Mouse (Mus musculus): ENCODE results near the gene Ear10. TPM values are rescaled to one million over a fixed set of nuclear protein-coding genes. Genes with fewer than 3 reads are reported as not detected.
"Not testable (repeated sequence)": the region's sequence is repeated elsewhere in the genome, so short reads cannot be mapped to it uniquely, and the experiment has no call there.

Ear10 gene
- not detected in 2 replicates for polyA plus RNA-seq (2015; fragmentation: Nextera tagmentation; extraction: Ambion mirVana)

- H3K4me3 ChIP-seq (replicated peaks; ENCODE audit: low read depth, low read length); H3K27ac ChIP-seq; H3K27me3 ChIP-seq (ENCODE audit: insufficient read depth, low read length); H3K9ac ChIP-seq (ENCODE audit: low read depth, low read length); ATAC-seq (replicated peaks; ENCODE audit: low FRiP score, low read depth); H3K36me3 ChIP-seq (ENCODE audit: insufficient read depth, low read length); H3K4me1 ChIP-seq (replicated peaks; ENCODE audit: insufficient read depth, low read length); H3K9me3 ChIP-seq (replicated peaks; ENCODE audit: low read length); DNase-seq (ENCODE audit: low spot score); H3K4me2 ChIP-seq (ENCODE audit: low read length): not testable (repeated sequence)
- 88% methylated on average over 3 of the region's 3 CpGs for WGBS
Measured at GRCm38 (mm10) chr14:43923459-43923858, at the start of gene Ear10. Gene Ear10 (minus strand): TSS chr14:43923559.

GRCm38 (mm10) chr14:43956769-43957168, 33.4 kb upstream of the Ear10 start, which contains the start of gene Ang5:
Gene Ang5 (plus strand): TSS chr14:43957069.
- not testable (repeated sequence) for H3K36me3 ChIP-seq (ENCODE audit: insufficient read depth, low read length); H3K9ac ChIP-seq (ENCODE audit: low read depth, low read length); H3K4me2 ChIP-seq (ENCODE audit: low read length); H3K27me3 ChIP-seq (ENCODE audit: insufficient read depth, low read length); H3K27ac ChIP-seq; ATAC-seq (replicated peaks; ENCODE audit: low FRiP score, low read depth); H3K4me1 ChIP-seq (replicated peaks; ENCODE audit: insufficient read depth, low read length); H3K4me3 ChIP-seq (replicated peaks; ENCODE audit: low read depth, low read length); H3K9me3 ChIP-seq (replicated peaks; ENCODE audit: low read length); DNase-seq (ENCODE audit: low spot score)
- no CpG with 5 or more reads among the region's 2 CpGs for WGBS

GRCm38 (mm10) chr14:43955074-43955473, 31.7 kb upstream of the Ear10 start:
- H3K27ac ChIP-seq; ATAC-seq (replicated peaks; ENCODE audit: low FRiP score, low read depth); H3K27me3 ChIP-seq (ENCODE audit: insufficient read depth, low read length); H3K4me1 ChIP-seq (replicated peaks; ENCODE audit: insufficient read depth, low read length); H3K4me2 ChIP-seq (ENCODE audit: low read length); H3K4me3 ChIP-seq (replicated peaks; ENCODE audit: low read depth, low read length); H3K36me3 ChIP-seq (ENCODE audit: insufficient read depth, low read length); H3K9ac ChIP-seq (ENCODE audit: low read depth, low read length); H3K9me3 ChIP-seq (replicated peaks; ENCODE audit: low read length); DNase-seq (ENCODE audit: low spot score): not testable (repeated sequence)
- no CpG with 5 or more reads among the region's 1 CpGs for WGBS

DNA sequence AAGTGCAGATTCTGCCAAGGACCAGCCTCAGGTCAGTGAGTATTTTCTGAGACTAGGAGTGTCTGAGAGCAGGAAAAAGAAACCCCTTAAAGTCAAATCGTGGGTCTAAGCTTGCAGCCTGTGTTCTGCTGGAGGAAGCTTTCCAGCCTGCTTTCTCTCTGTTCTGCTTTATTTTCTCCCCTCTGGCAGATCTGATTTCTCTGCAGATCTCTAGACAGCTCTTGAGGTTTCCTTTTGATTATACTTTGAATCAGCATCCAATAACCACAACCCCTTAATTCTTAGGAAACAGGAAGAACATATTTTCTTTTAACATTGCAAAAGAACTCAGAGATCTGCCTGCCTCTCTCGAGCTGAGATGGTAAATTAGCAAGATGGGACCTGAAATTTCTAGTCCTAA, 30.0 kb upstream of the Ear10 start:
- H3K4me3 ChIP-seq (replicated peaks; ENCODE audit: low read depth, low read length); H3K27me3 ChIP-seq (ENCODE audit: insufficient read depth, low read length); H3K36me3 ChIP-seq (ENCODE audit: insufficient read depth, low read length); H3K4me2 ChIP-seq (ENCODE audit: low read length); DNase-seq (ENCODE audit: low spot score); H3K27ac ChIP-seq; H3K4me1 ChIP-seq (replicated peaks; ENCODE audit: insufficient read depth, low read length); H3K9me3 ChIP-seq (replicated peaks; ENCODE audit: low read length); H3K9ac ChIP-seq (ENCODE audit: low read depth, low read length); ATAC-seq (replicated peaks; ENCODE audit: low FRiP score, low read depth): not testable (repeated sequence)
- 44% methylated on average over 1 of the region's 2 CpGs for WGBS

DNA sequence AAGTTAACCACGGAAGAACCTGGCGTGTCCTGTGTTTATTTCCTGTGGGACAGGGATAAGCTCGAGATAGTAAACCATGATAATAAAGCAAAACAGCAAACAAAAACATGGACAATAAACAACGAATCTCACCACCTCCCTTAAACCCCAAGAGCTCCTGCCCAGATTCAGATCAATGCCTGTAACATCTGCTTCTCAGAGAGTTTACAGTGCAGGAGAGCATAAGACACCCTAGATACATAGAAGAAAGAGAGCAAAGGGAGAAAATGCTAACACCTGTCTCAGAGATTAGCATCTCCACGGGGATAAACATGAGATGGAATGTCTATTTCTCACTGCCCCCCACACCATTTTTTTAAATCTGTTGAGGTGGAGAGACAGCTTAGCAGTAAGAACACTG, 10.0 kb upstream of the Ear10 start:
- not testable (repeated sequence) for H3K27me3 ChIP-seq (ENCODE audit: insufficient read depth, low read length); H3K36me3 ChIP-seq (ENCODE audit: insufficient read depth, low read length); H3K9ac ChIP-seq (ENCODE audit: low read depth, low read length); H3K27ac ChIP-seq; H3K4me1 ChIP-seq (replicated peaks; ENCODE audit: insufficient read depth, low read length); H3K9me3 ChIP-seq (replicated peaks; ENCODE audit: low read length); ATAC-seq (replicated peaks; ENCODE audit: low FRiP score, low read depth); H3K4me3 ChIP-seq (replicated peaks; ENCODE audit: low read depth, low read length); DNase-seq (ENCODE audit: low spot score); H3K4me2 ChIP-seq (ENCODE audit: low read length)
- 58% methylated on average over 5 of the region's 5 CpGs for WGBS

DNA sequence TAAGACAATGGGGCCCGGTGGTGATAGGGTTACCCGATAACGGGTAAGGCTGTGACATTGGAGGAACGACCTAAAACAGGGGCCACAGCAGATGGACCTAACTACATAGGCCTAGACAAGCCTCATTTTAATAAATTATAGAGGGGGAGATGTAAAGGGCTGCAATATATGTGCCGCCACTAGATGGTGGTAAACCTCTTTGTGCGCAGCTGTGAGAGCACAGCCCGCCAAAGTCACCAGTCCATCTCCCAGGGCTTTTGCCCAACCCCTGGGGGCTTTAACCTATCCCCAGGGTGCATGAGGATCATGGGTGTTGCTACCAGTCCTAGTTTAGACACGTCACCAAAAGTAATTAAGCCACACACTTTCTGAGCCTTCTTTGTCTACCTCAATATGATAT, 9.6 kb upstream of the Ear10 start:
- WGBS = 22% methylated on average over 8 of the region's 8 CpGs
- H3K36me3 ChIP-seq (ENCODE audit: insufficient read depth, low read length); ATAC-seq (replicated peaks; ENCODE audit: low FRiP score, low read depth); H3K9ac ChIP-seq (ENCODE audit: low read depth, low read length); H3K27ac ChIP-seq; H3K9me3 ChIP-seq (replicated peaks; ENCODE audit: low read length); H3K4me1 ChIP-seq (replicated peaks; ENCODE audit: insufficient read depth, low read length); H3K27me3 ChIP-seq (ENCODE audit: insufficient read depth, low read length); H3K4me2 ChIP-seq (ENCODE audit: low read length); H3K4me3 ChIP-seq (replicated peaks; ENCODE audit: low read depth, low read length): not testable (repeated sequence)
- peak; percentile 76 for TF ChIP-seq CTCF (IDR thresholded peaks at IDR 0.05; ENCODE audit: low read depth)
- DNase-seq (ENCODE audit: low spot score) = peak; percentile 56

DNA sequence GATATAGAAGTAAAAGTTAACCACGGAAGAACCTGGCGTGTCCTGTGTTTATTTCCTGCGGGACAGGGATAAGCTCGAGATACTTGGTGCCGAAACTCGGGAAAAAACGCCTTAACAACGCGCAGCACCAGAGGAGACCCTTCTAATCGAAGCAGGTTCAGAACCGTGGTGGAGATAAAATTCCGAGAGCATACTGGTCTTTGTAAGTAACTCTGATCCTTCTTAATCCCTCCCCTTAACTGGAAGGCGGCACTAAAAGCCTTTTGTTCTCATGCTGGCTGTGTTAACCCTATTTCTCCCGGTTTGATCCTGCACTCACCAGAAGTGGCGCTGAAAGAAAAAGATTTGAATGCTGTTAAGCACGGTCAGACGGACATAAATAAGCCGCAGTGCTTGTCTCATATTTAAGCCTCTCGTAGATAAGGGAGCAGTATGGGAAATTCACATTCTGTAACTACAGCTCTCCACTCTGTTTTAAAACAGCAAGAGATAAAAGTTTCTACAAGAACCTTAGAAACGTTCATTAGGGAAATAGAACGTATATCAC, 2.1 kb upstream of the Ear10 start:
- peak; percentile 75 for DNase-seq (ENCODE audit: low spot score)
- Histone ChIP-seq H3K4me3 (replicated peaks; ENCODE audit: low read depth, low read length) (peak overlapping the region; percentile 45), H3K9ac (ENCODE audit: low read depth, low read length) (peak overlapping the region; percentile 60; the same call in 1 of the 2 replicates), H3K27ac (peak overlapping the region; percentile 85), H3K4me2 (ENCODE audit: low read length) (peak overlapping the region; percentile 49)
- not testable (repeated sequence) for H3K4me1 ChIP-seq (replicated peaks; ENCODE audit: insufficient read depth, low read length); H3K9me3 ChIP-seq (replicated peaks; ENCODE audit: low read length); H3K27me3 ChIP-seq (ENCODE audit: insufficient read depth, low read length); H3K36me3 ChIP-seq (ENCODE audit: insufficient read depth, low read length)
- WGBS = 2% methylated on average over 21 of the region's 21 CpGs
- ATAC-seq (replicated peaks; ENCODE audit: low FRiP score, low read depth) = peak; percentile 74; the same call in 1 of the 2 replicates

Measured in kidney, postnatal 0 days (tissue).